Mouse (Mus musculus): ENCODE measurements around the gene Plscr3. TPM values are rescaled to one million over a fixed set of nuclear protein-coding genes. Genes with fewer than 3 reads are reported as not detected.
A peak's percentile ranks its signal among the peaks of the same experiment; 100 is the strongest.

Plscr3 gene
- total and polyA plus RNA-seq, 3 experiments, result 2.5 to 15.3 (median 2.9) TPM

- Histone ChIP-seq H3K27ac (ENCODE audit: insufficient read depth, low read depth) (no peak overlapping the region), H3K36me3 (replicated peaks in 1 of 2; ENCODE audit: control insufficient read depth in 1 of 2, insufficient read depth in 1 of 2, low read length in 1 of 2) (peaks cover 17 to 19% of the 10 kb centered on the region in 2 experiments), H3K9me3 (replicated peaks; ENCODE audit: low read length) (no peaks in the 10 kb centered on the region), H3K79me2 (replicated peaks; ENCODE audit: control insufficient read depth, extremely low read depth, insufficient read depth, poor library complexity, severe bottlenecking) (peaks cover 10% of the 10 kb centered on the region), H3K9ac (ENCODE audit: insufficient read depth, low read depth) (no peak overlapping the region), H3K4me2 (ENCODE audit: insufficient read depth, low read depth, poor library complexity, severe bottlenecking) (no peak overlapping the region), H3K27me3 (replicated peaks) (no peaks in the 10 kb centered on the region), H3K4me1 (ENCODE audit: control insufficient read depth in 1 of 2, insufficient read depth in 2 of 2) (peaks cover 10 to 36% of the 10 kb centered on the region in 2 experiments), H3K4me3 (replicated peaks in 1 of 3; ENCODE audit: low read depth in 2 of 3, low read length in 2 of 3, poor library complexity in 1 of 3) (no peak overlapping the region)
- no peak for DNase-seq (ENCODE audit: extremely low read depth)
- in situ Hi-C loops (cut with MboI; ENCODE audit: low pct_ligation_motif_present, low pct_unique_long_range_greater_than_20kb, low sequenced_read_pairs) (no loop called here), dilution Hi-C loops (cut with MboI; ENCODE audit: extremely low pct_ligation_motif_present, extremely low pct_unique_long_range_greater_than_20kb, low sequenced_read_pairs) (no loop called here)
- TF ChIP-seq TCF12 (IDR thresholded peaks at IDR 0.05; ENCODE audit: low read depth, low read length) (no peak), MAX (IDR thresholded peaks at IDR 0.05; ENCODE audit: low read length) (no peak), E2F4 (IDR thresholded peaks at IDR 0.05; ENCODE audit: insufficient replicate concordance, low read depth, low read length) (no peak), USF2 (conservative IDR thresholded peaks at IDR 0.05; ENCODE audit: low read depth, low read length) (no peak), TBP (conservative IDR thresholded peaks at IDR 0.05; ENCODE audit: low read depth, low read length) (no peak), SIN3A (IDR thresholded peaks at IDR 0.05; ENCODE audit: low read length) (no peak), RCOR1 (conservative IDR thresholded peaks at IDR 0.05; ENCODE audit: low read depth, low read length) (no peak), IRF4 (IDR thresholded peaks at IDR 0.05; ENCODE audit: low read depth, low read length) (no peak), BHLHE40 (IDR thresholded peaks at IDR 0.05; ENCODE audit: low read depth, low read length) (no peak), CHD1 (IDR thresholded peaks at IDR 0.05; ENCODE audit: low read depth, low read length) (no peak), MYC (IDR thresholded peaks at IDR 0.05; ENCODE audit: low read depth, low read length) (no peak)
Measured at GRCm38 (mm10) chr11:69899870-69900269, 53.7 kb downstream of the Plscr3 start.

- Histone ChIP-seq H3K9ac (ENCODE audit: insufficient read depth, low read depth) (peak within 1 kb of the TSS; percentile 81), H3K27ac (ENCODE audit: insufficient read depth, low read depth) (peak within 1 kb of the TSS; percentile 75), H3K4me3 (replicated peaks in 1 of 3; ENCODE audit: low read depth in 2 of 3, low read length in 2 of 3, poor library complexity in 1 of 3) (peak within 1 kb of the TSS; percentile 70 to 97 (median 82)), H3K79me2 (replicated peaks; ENCODE audit: control insufficient read depth, extremely low read depth, insufficient read depth, poor library complexity, severe bottlenecking) (peaks cover 10% of the 10 kb centered on the region), H3K4me2 (ENCODE audit: insufficient read depth, low read depth, poor library complexity, severe bottlenecking) (peak within 1 kb of the TSS; percentile 73), H3K9me3 (replicated peaks; ENCODE audit: low read length) (no peaks in the 10 kb centered on the region), H3K36me3 (replicated peaks in 1 of 2; ENCODE audit: control insufficient read depth in 1 of 2, insufficient read depth in 1 of 2, low read length in 1 of 2) (peaks cover 23 to 25% of the 10 kb centered on the region in 2 experiments), H3K27me3 (replicated peaks) (no peaks in the 10 kb centered on the region), H3K4me1 (ENCODE audit: control insufficient read depth in 1 of 2, insufficient read depth in 2 of 2) (peaks cover 7 to 32% of the 10 kb centered on the region in 2 experiments)
- in situ Hi-C loops (cut with MboI; ENCODE audit: low pct_ligation_motif_present, low pct_unique_long_range_greater_than_20kb, low sequenced_read_pairs) (no loop called here), dilution Hi-C loops (cut with MboI; ENCODE audit: extremely low pct_ligation_motif_present, extremely low pct_unique_long_range_greater_than_20kb, low sequenced_read_pairs) (no loop called here)
- DNase-seq (ENCODE audit: extremely low read depth), result peak; percentile 98
- no peak for TF ChIP-seq USF2 (conservative IDR thresholded peaks at IDR 0.05; ENCODE audit: low read depth, low read length)
- TF ChIP-seq CTCF (conservative IDR thresholded peaks at IDR 0.05 in 1 of 2, IDR thresholded peaks at IDR 0.05 in 1 of 2; ENCODE audit: low read depth in 2 of 2, low read length in 2 of 2), result no peak
- no peak for TF ChIP-seq ZKSCAN1 (IDR thresholded peaks at IDR 0.05; ENCODE audit: borderline replicate concordance, low read depth, low read length)
- no peak; the same call in 1 of the 2 replicates for TF ChIP-seq RCOR1 (conservative IDR thresholded peaks at IDR 0.05; ENCODE audit: low read depth, low read length)
- peak; percentile 55 for TF ChIP-seq CHD2 (IDR thresholded peaks at IDR 0.05; ENCODE audit: low read length)
- TF ChIP-seq USF1 (IDR thresholded peaks at IDR 0.05; ENCODE audit: low read depth, low read length), result no peak; the same call in 1 of the 2 replicates
- TF ChIP-seq NRF1 (IDR thresholded peaks at IDR 0.05; ENCODE audit: low read depth, low read length), result no peak
- peak; percentile 57 for TF ChIP-seq IRF4 (IDR thresholded peaks at IDR 0.05; ENCODE audit: low read depth, low read length)
- TF ChIP-seq TCF12 (IDR thresholded peaks at IDR 0.05; ENCODE audit: low read depth, low read length), result peak; percentile 72
- TF ChIP-seq E2F4 (IDR thresholded peaks at IDR 0.05; ENCODE audit: insufficient replicate concordance, low read depth, low read length), result peak; percentile 79; the same call in 1 of the 2 replicates
- TF ChIP-seq ZNF384 (IDR thresholded peaks at IDR 0.05; ENCODE audit: low read depth, low read length), result no peak
- TF ChIP-seq MAFK (IDR thresholded peaks at IDR 0.05; ENCODE audit: insufficient replicate concordance, low read length), result no peak
- peak; percentile 92 for TF ChIP-seq POLR2A (IDR thresholded peaks at IDR 0.05; ENCODE audit: low read depth, low read length)
- peak; percentile 44; the same call in 1 of the 2 replicates for TF ChIP-seq MEF2A (IDR thresholded peaks at IDR 0.05; ENCODE audit: borderline replicate concordance, low read depth, low read length)
- TF ChIP-seq RAD21 (IDR thresholded peaks at IDR 0.05; ENCODE audit: low read depth, low read length), result no peak
- TF ChIP-seq KAT2A (IDR thresholded peaks at IDR 0.05; ENCODE audit: insufficient replicate concordance, low read length), result no peak
- peak; percentile 42; the same call in 1 of the 2 replicates for TF ChIP-seq BHLHE40 (IDR thresholded peaks at IDR 0.05; ENCODE audit: low read depth, low read length)
- TF ChIP-seq MAZ (IDR thresholded peaks at IDR 0.05; ENCODE audit: low read depth, low read length), result no peak
- TF ChIP-seq HCFC1 (IDR thresholded peaks at IDR 0.05; ENCODE audit: low read depth, low read length), result no peak
- peak; percentile 18; the same call in 1 of the 2 replicates for TF ChIP-seq SIN3A (IDR thresholded peaks at IDR 0.05; ENCODE audit: low read length)
- no peak for TF ChIP-seq CHD1 (IDR thresholded peaks at IDR 0.05; ENCODE audit: low read depth, low read length)
- 0 out of 2 replicates have a peak, but pooled peaks have one; percentile 42 for TF ChIP-seq ETS1 (conservative IDR thresholded peaks at IDR 0.05; ENCODE audit: low read depth, low read length)
- TF ChIP-seq MXI1 (IDR thresholded peaks at IDR 0.05; ENCODE audit: low read depth, low read length), result peak; percentile 77
- TF ChIP-seq NELFE (IDR thresholded peaks at IDR 0.05; ENCODE audit: low read depth, low read length), result peak; percentile 86; the same call in 1 of the 2 replicates
- TF ChIP-seq PAX5 (IDR thresholded peaks at IDR 0.05; ENCODE audit: low read length), result no peak
- TF ChIP-seq MYC (IDR thresholded peaks at IDR 0.05; ENCODE audit: low read depth, low read length), result no peak
Measured at GRCm38 (mm10) chr11:69900471-69901405, 54.6 kb downstream of the Plscr3 start, which contains the start of the genes 2810408A11Rik and Neurl4. Gene 2810408A11Rik, minus strand, starts transcription at chr11:69900987. Gene Neurl4, plus strand, starts transcription at chr11:69901072.
